Mouse (Mus musculus): ENCODE data around the gene Tnnt3.

DNA sequence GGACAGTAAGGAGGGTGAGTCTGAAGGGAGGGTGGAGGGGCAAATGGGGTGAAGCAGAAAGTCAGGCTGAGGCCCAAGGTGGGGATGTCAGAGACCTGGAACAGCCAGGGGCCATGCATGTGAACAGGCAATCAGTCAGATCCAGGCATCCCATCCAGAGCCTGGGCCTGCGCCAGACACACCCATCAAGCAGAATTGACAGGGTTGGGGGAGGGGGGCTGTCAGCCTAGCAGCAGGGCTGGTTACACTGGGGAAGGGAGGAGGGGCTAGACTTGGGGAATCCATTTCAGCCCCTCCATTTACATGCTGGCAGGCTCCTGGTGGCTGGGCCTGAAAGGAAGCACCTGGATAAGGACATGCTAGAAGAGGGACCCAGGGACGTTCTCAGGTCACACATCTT, 7.3 kb downstream of the Tnnt3 start:
- no peak for TF ChIP-seq POLR2A (IDR thresholded peaks at IDR 0.05; ENCODE audit: borderline replicate concordance, low read depth, low read length)
- TF ChIP-seq CTCF (IDR thresholded peaks at IDR 0.05; ENCODE audit: low read depth, low read length) = no peak

All from bone marrow macrophage, adult 2 months (primary cell).